Mouse (Mus musculus) adrenal gland (tissue): Measurements from ENCODE around the gene Faf2.

Experiments used
- intact Hi-C: fragments of 180-260 bp; cut with DNase I; formaldehyde crosslinking; loops from one replicate; pipeline ENCODE4 v1.15.1; 2025
- long read RNA-seq, 2 experiments: library from polyadenylated mRNA; unstranded; transcript quantifications; one replicate each; pipeline ENCODE4 v2.0.0; 2020; ENCODE audit warnings: borderline replicate concordance in 1 of 2; ENCODE audit not compliant: insufficient replicate concordance in 1 of 2

Gene Faf2
- long read RNA-seq, experiment 1, full-length matches to known transcripts = 33 of 44 reads
- long read RNA-seq, experiment 1, partial matches to known transcripts = 3 of 44 reads
- long read RNA-seq, experiment 1, other reads (novel, unspliced or antisense) = 8 of 44 reads
- long read RNA-seq, experiment 2, full-length matches to known transcripts = 46 of 66 reads
- long read RNA-seq, experiment 2, partial matches to known transcripts = 1 of 66 reads
- long read RNA-seq, experiment 2, other reads (novel, unspliced or antisense) = 19 of 66 reads

DNA sequence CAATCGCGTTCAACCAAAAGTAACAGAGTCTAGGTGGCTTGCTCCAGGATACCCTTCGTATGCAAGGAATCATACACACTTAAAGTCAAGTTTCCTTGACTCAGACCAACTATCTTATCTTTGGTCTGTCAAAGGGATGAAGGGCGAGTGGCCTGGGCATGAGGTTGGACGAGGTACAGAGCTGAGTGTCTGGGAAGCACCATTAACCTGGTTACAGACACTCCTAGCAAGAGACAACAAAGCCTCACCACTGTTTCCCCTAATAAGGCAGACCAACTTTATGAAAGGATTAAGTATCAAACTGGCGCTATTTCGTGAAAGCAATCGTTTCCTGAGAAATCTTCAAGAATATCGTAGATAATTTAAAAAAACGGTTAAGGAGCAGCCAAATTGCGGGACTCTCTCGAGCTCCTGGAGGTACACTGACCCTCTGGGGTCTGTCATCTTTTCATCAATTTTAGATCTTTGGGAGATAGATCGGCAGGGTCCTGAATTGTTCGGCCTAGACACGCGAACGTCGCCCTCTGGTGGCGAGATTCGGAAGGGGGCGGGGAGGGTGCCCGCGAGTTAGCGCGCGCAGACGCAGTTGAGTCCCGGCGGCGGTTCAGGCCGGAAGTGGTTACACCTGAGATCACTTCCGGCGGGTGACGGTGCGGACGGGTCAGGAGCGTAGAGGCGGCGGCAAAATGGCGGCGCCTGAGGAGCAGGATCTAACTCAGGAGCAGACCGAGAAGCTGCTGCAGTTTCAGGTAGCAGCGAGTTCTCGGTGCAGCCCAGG is at the start of gene Faf2:
TSS of gene Faf2 (plus strand) at position 630 of the 778 bp plus-strand sequence.
- intact Hi-C loops = loop anchor here (5.0 to 10.0 kb wide), 3 partner anchors 44 to 157 kb away; partner anchors contain the start of genes Arl10 and Thoc3

DNA sequence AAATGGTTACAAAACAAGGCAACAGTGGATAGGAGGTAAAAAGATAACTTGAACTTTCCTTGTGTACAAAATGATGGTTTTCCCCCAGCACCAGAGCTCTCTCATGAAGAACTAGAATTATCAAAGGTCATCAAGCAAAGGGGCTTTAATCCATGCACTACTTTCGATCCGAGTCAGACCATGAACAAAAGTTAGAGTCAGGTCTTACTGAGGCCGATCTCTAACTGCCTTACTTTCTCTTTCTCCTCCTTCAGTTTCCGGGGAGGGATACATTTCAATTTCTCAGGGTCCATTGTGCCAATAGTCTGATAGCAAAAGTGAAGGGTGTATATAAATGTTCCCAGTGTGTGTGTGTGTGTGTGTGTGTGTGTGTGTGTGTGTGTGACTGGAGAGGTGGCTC is 49.0 kb upstream of the Faf2 start:
- intact Hi-C loops = no loop called here

DNA sequence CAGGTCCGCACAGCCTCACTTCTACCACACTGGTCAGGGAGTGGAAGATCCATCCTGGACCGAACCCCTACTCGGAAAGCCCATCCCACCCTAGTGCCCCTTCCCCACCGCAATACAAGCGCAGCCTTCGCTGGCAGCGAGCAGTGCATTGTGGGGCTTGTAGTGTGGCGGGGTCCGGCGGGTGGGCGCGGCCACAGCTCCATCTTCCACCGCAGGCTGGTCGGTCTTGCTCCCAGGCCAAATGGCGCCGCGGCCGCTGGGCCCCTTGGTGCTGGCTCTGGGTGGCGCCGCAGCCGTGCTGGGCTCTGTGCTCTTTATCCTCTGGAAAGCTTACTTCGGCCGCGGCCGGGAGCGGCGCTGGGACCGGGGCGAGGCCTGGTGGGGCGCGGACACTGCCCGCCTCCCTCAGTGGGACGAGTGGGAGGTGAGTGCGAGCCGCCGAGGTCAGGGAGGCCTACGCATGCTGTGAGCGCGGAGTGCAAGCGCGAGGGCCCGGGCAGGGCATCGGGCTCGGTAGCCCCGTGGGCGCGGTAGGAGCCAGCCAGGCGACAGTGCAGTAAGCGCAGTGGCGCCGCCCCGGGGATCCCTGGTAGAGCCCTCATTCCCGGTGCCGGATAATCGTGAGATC is 46.6 kb upstream of the Faf2 start, which contains the start of gene Arl10:
TSS of gene Arl10 (plus strand) at position 162 of the 628 bp plus-strand sequence.
- intact Hi-C loops = loop anchor here (5.0 kb wide), 1 partner anchor 47 kb away; the partner anchor contains the start of gene Faf2

- intact Hi-C loops = loop anchor here (5.0 kb wide), 1 partner anchor 47 kb away; the partner anchor contains the start of gene Faf2
These were observed 46.1 kb upstream of the Faf2 start for GRCm38 (mm10) chr13:54575489-54575888.

- intact Hi-C loops = loop anchor here (5.0 kb wide), 1 partner anchor 44 kb away; the partner anchor contains the start of gene Faf2
These were observed 43.7 kb upstream of the Faf2 start for GRCm38 (mm10) chr13:54577652-54578507.

- intact Hi-C loops = no loop called here
These were observed 40.2 kb upstream of the Faf2 start for GRCm38 (mm10) chr13:54581385-54581784.

DNA sequence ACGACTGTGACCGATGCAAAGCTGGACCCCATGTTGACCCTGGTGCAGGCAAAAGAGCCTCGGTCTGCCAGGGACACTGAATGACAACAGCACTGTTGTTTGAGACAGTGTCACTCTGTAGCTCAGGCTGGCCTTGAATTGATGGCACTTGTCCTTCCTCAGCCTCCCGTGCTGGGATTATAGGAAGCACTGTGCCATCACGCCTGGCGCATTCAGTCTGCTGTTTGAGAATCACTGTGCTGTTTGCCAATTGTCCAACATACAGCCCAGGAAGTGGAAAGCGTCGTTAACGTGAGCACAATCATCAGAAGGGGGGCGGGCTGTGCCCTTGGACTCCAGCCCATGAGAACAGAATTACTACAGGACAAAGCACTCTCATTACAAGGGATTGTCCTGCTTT is 39.5 kb upstream of the Faf2 start:
- intact Hi-C loops = no loop called here

DNA sequence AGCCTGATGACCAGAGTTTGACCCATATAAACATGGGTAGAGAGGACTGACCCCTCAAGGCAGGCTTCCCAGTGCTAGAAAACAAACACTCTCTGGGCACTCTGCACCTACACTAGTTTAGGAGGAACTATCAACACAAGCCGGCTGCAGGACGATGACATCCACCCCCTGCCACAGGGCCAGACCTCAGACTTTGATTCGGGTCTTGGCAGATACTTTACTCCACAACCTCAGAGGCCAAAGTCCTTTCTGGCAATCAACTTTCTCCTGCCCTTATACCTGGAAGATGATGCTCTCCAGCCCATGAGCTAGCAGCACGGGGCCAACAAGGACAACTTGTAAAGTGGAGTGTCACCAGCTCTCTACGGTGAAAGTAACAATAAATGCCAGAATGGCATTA is 38.7 kb upstream of the Faf2 start:
- intact Hi-C loops = no loop called here

- intact Hi-C loops = no loop called here
These were observed 35.8 kb upstream of the Faf2 start for GRCm38 (mm10) chr13:54585831-54586230.

- intact Hi-C loops = no loop called here
These were observed 32.1 kb upstream of the Faf2 start for GRCm38 (mm10) chr13:54589414-54589995.

DNA sequence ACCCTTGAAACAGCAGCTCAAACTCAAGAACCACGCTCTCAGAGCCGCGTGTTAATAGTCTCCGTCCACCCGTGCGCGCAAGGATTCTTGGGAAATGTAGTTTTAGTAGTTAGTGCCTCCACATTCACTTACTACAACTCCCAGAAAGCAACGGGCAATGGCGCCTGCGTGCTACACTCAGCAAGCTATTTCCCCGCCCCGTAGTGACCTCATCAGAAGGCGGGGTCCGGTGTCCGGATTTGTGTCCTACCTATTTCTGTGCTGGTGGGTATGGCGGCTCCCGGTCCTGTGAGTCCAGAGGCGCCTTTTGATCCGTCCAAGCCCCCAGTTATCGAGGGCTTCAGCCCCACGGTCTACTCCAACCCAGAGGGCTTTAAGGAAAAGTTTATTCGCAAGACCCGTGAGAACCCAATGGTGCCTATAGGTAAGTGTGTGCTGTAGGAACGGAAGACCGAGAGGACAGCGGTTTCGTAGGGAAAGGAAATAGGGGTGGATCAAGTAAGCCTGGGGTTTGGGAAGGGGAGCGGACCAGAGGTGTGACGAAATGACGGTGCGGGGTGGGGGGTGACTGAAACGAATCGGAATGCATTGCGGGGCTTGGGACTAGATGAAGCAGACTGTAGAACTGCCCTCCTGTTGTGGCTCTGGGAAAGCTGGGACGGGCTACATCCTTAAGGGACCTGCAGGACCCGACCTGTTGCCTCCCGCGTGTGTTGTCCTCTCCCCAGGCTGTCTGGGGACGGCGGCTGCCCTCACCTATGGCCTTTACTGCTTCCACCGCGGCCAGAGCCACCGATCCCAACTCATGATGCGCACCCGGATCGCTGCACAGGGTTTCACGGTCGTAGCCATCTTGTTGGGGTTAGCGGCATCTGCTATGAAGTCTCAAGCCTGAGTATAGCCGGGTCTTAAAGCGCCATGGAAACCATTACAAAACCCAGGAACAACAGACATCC is 31.3 kb upstream of the Faf2 start, which contains the start of the genes Nop16 and Higd2a:
TSS of gene Nop16 (minus strand) at position 95 of the 956 bp plus-strand sequence.
TSS of gene Higd2a (plus strand) at position 212 of the 956 bp plus-strand sequence.
- intact Hi-C loops = no loop called here

DNA sequence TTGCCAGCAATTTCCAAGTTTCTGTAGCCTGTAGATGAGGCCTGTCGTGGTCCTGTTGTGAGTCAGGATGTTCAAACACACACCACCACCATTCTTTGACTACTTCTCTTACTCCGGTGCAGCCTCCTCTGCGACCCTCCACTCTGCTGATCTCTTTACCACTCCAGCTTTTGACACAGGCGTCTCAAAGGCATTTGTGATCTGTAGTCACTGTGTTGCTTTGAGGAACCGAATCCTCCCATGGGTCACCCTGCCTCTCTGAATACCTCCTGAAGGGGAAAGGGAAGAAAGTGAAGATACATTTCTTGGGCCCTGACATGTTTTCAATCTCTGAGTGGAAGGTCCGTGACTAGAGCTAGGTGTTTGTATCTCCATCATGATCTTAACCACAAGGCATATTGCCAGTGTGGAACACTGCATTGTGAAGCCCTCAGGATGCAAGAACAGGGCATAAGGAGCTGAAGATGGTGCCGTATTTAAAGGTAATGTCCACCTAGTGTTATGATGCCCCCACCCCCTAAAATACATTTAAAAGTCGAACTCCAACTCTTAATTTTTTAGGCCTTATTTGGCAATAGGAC is 29.7 kb upstream of the Faf2 start:
- intact Hi-C loops = no loop called here

DNA sequence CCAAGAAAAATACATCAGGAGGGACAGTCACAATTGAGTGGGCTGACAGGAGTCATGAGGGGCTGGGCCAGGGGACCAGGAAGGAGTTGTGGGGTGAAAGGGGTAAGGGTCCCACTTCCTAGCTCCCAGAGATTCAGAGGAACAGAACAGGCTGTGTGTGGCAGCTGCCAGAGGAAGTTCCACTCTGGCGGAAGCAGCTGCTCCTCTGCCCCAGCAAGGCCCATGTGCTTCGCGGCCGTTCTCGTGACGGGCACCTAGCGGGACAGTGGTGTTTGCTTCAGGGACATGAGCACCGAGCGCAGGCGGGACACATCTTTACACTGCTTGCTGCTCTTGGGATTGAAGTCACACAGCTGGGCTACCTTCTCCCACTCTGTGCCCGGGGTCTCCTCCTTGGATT is 28.0 kb upstream of the Faf2 start:
- intact Hi-C loops = no loop called here

DNA sequence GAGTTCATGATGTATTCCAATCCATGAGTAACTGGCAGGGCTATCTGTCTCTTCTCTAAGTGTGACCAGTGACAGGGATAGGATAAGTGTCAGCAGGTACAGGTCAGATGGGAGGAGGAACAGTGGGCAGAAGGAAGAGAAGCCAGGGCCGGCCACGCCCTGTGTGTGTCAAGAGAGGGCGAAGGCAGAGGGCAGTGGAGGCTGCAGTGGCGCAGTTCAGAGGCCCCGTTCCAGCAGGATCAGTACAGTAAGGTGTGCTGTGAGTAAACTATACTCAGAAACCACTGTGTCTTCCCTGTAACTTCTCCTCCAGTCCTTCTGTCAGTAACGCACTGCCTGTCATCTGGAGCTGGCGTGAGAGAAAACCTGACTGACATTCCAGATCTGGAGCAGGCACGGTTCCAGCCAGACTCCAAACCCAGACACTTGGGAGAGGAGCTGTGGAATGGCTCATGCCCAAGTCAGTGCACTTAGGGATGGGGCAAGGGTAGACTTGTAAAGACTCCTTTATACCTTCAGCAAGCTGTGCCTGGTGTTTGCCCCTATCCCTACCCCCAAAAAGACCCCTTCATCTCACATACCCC is 25.4 kb upstream of the Faf2 start:
- intact Hi-C loops = no loop called here

- intact Hi-C loops = no loop called here
These were observed 24.7 kb upstream of the Faf2 start for GRCm38 (mm10) chr13:54596870-54597269.

GRCm38 (mm10) chr13:54598622-54599143 is 22.9 kb upstream of the Faf2 start:
- intact Hi-C loops = no loop called here

- intact Hi-C loops = no loop called here
These were observed 18.9 kb upstream of the Faf2 start for GRCm38 (mm10) chr13:54602639-54603111.

DNA sequence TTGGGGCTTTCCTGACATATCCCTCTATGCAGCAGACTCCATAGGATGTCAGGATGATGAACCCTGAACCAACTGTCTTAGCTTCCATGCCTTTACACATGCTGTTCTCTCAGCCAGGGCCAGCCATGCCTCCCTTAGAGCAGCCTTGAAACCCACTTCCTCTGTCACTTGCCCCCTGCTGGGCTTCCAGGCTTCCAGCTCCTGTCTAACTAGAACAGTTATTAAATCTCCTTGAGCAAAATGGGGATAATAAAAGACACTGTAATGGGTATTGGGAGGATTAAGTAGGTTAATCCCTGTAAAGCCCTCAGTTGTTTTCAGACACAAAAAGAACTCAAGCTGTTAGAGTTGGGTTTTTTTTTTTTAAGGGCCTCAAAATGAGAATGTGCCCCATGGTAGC is 18.1 kb upstream of the Faf2 start:
- intact Hi-C loops = no loop called here
